Mouse (Mus musculus) adrenal gland (tissue): ENCODE measurements around the gene Rtn4r.

Experiments used
- intact Hi-C: fragments of 180-260 bp; cut with DNase I; formaldehyde crosslinking; loops from one replicate; pipeline ENCODE4 v1.15.1; 2025
- long read RNA-seq, 2 experiments: library from polyadenylated mRNA; unstranded; transcript quantifications; one replicate each; pipeline ENCODE4 v2.0.0; 2020; ENCODE audit warnings: borderline replicate concordance in 1 of 2; ENCODE audit not compliant: insufficient replicate concordance in 1 of 2

Rtn4r gene
- long read RNA-seq, experiment 1: 0 reads
- long read RNA-seq, experiment 2: 0 reads

GRCm38 (mm10) chr16:18127241-18127861 lies at the start of gene Rtn4r:
Gene Rtn4r, plus strand, starts transcription at chr16:18127642.
- intact Hi-C loops: loop anchor here (1.0 kb wide), 1 partner anchor 45 kb away; no protein-coding TSS in a partner anchor

DNA sequence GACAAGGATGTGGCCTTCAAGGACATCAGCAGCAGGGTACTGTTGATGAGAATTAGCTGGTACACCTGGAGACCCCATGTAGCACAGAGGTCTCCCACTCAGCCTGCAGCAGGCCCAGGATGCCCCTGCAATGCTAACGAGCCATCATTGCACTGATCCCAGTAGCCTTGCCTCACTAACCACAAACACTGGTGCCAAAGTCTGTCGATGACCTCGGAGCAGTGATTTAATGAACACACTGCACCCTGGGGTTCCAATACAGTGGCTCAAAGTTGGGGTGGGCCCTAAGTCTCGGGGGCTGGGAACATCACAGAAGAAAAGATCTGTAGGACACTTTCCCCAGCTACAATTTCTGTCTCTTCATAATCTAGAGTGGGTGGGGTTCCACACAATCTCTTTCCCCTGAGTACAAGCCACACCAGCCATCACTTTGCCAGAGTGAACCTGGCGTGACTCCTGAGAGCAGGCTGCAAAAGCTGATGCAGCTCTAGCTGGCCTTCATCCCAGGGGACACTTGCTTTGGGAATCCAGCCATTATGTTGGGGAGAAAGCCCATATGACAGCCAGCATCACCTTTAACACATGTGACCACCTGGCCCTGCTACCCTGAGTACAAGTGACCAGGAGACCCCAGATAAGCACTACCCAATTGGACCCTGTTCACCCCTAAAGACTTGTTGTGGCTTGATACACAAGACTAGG lies 49.0 kb upstream of the Rtn4r start:
- intact Hi-C loops: no loop called here

DNA sequence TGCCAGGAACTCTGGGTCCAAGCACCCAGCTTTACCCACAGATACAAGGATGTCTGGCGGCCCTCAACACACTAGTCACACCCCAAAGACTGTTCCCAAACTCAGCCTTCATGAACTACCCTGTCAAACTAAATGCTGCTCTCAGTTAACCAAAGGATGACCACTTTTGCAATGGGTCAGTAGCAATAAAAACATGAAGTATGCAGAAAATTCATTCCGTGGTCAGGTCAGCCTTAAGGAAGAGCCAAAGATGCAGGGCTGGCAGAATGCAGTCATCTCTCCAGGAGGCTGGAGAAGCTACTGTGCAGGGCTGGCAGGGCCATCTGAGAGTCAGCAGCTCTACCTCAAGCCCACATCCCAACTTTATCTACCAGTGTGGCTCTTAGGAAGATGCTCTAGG lies 48.1 kb upstream of the Rtn4r start:
- intact Hi-C loops: no loop called here

DNA sequence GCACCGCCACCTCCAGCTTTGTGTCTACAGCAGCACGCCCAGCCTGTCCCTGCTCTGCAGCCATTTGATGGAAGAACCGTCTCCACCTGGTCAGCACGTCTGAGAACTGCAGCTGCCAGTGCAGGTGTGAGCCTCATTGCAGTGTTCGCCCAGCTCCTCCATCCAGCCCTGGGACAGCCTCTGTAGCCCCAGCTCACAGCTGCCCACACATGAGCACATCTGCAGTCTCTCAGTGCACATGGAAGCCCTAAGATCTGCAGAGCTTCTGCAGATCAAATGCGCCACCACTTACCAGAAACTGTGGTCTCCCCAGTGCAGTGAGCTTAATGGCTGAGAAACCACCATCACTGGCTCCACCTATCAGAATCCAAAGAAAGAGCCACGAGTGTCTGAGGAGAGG lies 47.3 kb upstream of the Rtn4r start:
- intact Hi-C loops: no loop called here

DNA sequence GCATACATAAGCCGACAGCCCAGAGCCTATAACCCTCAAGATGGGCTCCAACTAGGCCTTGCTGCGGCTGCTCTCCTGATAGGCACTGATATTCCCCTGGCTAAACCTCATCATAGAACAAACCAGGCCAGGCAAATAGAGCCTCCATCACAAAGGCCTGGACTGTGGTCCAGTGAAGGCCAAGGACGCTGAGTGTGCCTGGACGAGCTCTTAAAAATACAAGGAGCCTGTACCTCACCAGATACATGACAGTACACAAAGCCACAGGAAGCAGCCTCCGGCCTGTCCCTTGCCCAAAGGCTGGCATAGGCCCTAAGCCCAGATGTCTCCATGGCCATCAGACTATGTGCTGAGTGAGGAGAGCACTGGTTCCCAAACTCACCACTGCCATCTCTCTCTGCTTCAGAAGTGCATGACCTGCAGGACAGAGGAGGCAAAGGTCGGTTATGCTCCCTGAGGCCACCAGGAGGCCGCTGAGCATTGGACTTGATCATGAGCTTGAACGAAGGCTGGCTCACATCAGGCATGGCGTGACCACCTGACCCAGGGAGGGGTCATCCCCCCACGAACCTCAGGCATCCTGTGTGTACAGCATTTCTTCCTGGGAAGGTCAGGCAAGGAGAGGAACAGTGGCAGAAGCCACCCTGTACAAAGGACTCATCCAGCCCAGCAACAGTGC lies 46.2 kb upstream of the Rtn4r start:
- intact Hi-C loops: no loop called here

DNA sequence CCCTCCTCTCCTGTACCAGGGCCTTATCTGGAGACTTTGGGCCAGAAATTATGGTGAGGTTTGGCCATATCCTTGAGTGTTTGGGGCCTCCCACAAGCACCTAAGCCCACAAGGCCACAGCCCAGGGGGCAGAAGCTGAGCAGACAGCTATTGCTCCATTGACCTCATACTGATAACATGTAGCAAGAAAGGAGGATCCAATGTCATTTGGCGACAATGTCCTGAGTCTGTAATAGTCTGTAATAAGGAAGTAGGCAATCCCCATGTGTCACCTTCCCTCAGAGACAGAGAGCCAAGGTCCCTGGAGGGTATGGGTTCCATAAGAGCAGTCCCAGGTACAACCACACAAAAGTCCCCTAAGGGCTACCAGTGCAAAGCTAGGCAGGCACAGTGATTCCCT lies 45.2 kb upstream of the Rtn4r start:
- intact Hi-C loops: no loop called here

GRCm38 (mm10) chr16:18083231-18083951 lies 44.1 kb upstream of the Rtn4r start:
- intact Hi-C loops: no loop called here

DNA sequence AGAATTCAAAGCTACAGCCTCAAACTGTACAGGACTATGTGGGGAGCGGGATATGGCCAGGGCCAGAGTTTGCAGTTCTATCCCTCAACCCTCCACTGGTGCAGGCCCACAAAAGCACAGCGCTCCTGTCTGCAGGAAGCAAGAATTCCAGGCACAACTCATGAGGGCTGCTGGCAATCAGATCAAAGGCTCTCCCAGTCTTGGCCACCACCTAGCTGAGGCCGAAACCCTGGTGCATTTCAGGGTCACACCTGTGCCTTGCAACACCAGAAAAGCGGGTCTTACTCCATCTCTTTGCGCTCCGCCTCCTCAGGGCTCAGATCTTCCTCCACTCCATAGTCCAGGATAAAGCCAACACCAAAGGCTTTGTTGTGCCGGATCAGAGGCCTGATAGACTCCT lies 43.2 kb upstream of the Rtn4r start:
- intact Hi-C loops: no loop called here

GRCm38 (mm10) chr16:18087101-18087500 lies 40.3 kb upstream of the Rtn4r start:
- intact Hi-C loops: loop anchor here (5.0 kb wide), 1 partner anchor 35 kb away; the partner anchor contains the start of gene Dgcr6

DNA sequence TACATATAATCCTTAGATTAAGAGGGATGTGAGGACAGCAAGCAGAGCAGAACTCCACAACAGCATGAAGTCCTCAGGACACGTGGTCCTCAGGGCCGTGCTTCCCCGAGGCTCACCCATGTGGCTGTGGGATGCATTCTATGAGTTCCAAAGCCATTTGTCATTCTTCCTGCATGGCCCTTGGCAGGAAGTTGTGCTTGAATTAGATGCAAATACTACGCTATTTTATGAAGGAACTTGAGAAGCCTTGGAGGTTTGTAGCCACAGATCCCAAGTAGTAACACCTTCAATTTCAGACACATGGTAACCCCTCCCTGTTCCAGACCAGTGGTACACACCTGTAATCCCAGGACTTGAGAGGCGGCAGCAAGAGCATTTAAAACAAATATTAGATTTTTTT lies 31.1 kb upstream of the Rtn4r start:
- intact Hi-C loops: no loop called here

DNA sequence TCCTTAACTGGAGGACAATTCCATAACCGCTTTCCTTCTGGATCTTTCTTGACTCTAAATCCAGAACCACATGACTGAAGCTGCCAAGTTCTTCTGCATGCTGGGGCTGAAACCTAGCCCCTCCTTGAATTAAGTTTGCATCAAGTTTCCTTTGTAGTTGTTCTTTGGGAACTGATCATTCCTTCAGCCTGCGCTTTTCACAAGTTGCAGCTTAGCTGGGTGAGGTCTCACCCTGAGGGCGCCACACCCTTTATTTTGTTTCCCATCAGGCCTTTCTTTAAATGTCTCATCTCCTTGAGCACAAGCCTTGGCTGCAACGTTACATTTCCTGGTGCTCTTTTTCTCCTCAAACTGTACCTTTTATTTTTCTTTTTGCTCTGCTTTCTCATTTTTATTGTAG lies 24.6 kb upstream of the Rtn4r start:
- intact Hi-C loops: no loop called here

GRCm38 (mm10) chr16:18103366-18103765 lies 24.1 kb upstream of the Rtn4r start:
- intact Hi-C loops: no loop called here

- intact Hi-C loops: no loop called here
Observed at GRCm38 (mm10) chr16:18103808-18104207, 23.6 kb upstream of the Rtn4r start.

GRCm38 (mm10) chr16:18108221-18108966 lies 19.0 kb upstream of the Rtn4r start:
- intact Hi-C loops: loop anchor here (1.0 to 5.0 kb wide), 2 partner anchors 64 to 103 kb away; no protein-coding TSS in a partner anchor

DNA sequence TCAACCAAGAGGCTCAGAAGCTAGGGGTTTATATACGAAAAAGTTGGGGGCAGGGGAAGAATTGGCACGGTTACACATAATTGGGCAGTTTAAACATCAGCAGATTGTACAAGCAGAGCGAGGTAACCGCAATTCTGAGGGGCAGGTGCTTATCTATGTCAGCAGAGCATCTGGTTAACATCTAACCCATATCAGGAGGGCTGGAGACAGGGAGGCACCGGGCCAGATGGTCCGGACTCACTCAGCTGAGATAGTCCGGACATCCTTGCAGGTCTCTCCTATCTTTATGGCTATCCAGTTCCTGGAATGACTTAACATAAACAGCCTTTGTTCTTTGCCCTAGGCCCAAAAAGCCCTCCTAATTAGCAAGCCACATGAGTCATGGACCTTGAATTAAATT lies 16.4 kb upstream of the Rtn4r start:
- intact Hi-C loops: no loop called here

- intact Hi-C loops: no loop called here
Observed at GRCm38 (mm10) chr16:18116467-18116866, 11.0 kb upstream of the Rtn4r start.

GRCm38 (mm10) chr16:18118285-18118684 lies 9.2 kb upstream of the Rtn4r start:
- intact Hi-C loops: no loop called here

DNA sequence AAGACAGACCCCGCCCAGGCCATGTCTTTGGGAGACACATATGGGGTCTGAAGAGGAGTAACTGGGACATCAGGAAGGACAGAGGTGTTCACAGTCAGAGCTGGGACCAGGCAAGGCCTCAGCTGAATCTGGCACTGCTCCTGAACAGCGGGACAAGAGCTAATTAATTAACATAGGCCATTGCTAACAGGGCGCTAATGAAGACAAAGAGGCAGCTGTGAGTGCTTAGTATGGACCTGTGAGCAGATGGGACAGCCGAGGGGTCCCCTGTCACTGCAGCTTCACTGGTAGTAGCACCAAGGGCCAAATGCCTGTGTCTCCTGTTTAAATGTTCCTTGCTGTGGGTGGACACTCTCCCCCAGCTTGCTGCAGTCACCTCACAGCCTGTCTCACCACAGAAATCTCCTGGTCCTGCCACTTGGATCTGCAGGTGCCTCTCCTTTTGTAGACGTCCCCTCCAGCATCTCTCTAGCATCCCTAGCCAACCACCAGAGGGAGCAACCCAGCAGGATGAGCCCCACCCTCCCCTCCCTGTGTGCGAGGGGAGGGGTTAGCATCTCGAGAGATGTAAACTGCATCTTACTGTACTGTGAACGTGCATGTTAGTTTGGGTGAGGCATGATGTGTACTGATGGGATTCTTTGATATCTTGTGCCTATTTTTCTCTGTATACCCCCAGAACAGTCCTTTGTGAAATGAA lies 8.3 kb upstream of the Rtn4r start:
- intact Hi-C loops: no loop called here

- intact Hi-C loops: no loop called here
Observed at GRCm38 (mm10) chr16:18122740-18123139, 4.7 kb upstream of the Rtn4r start.

GRCm38 (mm10) chr16:18123471-18123870 lies 4.0 kb upstream of the Rtn4r start:
- intact Hi-C loops: no loop called here
